Mouse (Mus musculus) embryonic stem cell, embryonic (primary cell): ENCODE results near the gene Mdm4.
"Not testable (repeated sequence)": the region's sequence is repeated elsewhere in the genome, so short reads cannot be mapped to it uniquely, and the experiment has no call there.

Experiments used
- CTCF ChIA-PET, 4 experiments: fragments of 300-600 bp in 2 of 4; fragments of 350-600 bp in 2 of 4; sonication (Branson Sonifier 250); formaldehyde crosslinking; loops; one replicate each; lab custom pipeline; 2022; ENCODE audit warnings: inconsistent platforms in 2 of 4; lab: Charles Lee
- POLR2A ChIA-PET, 4 experiments: fragments of 300-600 bp in 2 of 4; fragments of 350-600 bp in 2 of 4; sonication (Branson Sonifier 250); formaldehyde crosslinking; loops; one replicate each; lab custom pipeline; 2022; ENCODE audit warnings: antibody characterized with exemption in 4 of 4, inconsistent platforms in 1 of 4; lab: Charles Lee

Gene Mdm4

DNA sequence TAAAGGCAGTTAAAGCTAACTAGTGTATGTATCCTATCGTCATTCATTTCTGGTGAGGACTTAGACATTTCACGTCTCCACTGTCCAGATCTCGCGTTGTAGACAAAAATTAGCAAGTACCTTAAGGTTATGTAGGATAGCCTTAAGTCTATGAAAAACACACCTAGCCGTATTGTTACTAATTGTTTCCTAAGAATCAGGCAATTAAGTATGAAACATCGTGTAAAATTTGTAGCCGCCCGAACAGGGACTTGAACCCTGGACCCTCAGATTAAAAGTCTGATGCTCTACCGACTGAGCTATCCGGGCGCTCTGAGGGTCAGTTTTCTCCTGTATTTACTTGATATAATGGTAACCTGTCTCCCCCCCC, 3.7 kb upstream of the Mdm4 start:
- CTCF ChIA-PET: interaction anchor here (0.6 to 1.9 kb wide), 6 partner anchors 12 to 162 kb away, joined by 3 to 7 read pairs (median 5); no protein-coding TSS in a partner anchor
- POLR2A ChIA-PET: interaction anchor here (0.6 to 3.7 kb wide), 38 partner anchors 9 to 1381 kb away, joined by 3 to 61 read pairs (median 4); partner anchors contain the start of genes Ppp1r15b (in 2 of the 4) and Pik3c2b (in 1 of the 4)

DNA sequence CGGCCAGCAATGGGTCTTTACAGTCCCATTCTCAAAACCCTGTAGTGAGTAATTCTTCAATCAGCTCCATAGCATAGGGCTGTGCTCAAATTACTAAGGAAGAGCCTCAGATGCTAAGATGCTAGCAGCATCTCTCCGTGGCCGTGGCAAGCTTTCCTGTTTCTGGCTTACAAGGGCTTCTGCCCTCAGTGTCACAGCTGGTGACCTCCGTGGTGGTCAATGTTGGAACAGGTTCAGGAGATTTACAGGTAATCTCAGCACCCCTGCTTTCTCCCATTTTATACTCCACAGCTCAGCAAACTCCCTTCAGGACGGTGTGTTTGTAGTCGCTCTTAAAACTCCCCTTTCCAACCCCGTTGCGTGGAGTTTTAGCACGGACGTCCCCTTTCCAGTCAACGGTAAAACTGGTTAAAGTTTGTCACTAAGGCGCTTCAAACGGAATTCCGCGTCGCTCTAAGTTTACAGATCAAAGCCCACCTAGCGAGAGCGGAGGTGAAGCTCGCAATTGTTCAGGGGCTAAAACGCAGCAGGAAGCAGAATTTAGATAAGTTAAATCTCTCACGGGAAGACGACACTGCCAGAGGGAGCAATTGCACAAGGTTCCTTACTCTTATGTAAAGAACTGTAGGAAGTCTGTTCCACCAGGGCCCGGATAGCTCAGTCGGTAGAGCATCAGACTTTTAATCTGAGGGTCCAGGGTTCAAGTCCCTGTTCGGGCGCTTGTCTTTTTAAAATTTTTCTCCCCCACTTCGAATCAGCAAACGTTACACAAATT, 3.1 kb upstream of the Mdm4 start:
- CTCF ChIA-PET: interaction anchor here in 3 of 4 experiments (0.5 to 1.9 kb wide), 8 partner anchors 8 to 71 kb away, joined by 3 to 7 read pairs (median 4); no protein-coding TSS in a partner anchor
- POLR2A ChIA-PET: interaction anchor here (0.6 to 3.7 kb wide), 47 partner anchors 8 to 1381 kb away, joined by 3 to 61 read pairs (median 3); partner anchors contain the start of genes Ppp1r15b (in 3 of the 4) and Pik3c2b (in 1 of the 4)

DNA sequence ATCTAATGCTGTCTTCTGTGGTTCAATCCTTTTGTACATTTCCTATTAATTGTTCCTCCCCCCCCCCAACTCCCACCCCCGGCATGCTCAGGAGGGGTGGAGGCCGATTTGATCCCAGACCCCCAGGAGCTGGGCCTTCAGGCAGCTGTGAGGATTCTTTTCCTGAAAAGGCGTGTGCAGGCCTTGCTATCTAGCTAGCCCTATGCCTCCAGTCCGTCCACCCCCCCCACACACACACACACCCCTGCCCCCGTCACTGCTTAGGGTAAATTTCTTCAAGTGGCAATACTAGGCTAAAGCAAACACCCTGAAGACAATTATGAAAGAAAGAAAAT, 2.6 kb upstream of the Mdm4 start:
- ChIA-PET POLR2A (interaction anchor here (0.6 to 3.7 kb wide), 34 partner anchors 8 to 1121 kb away, joined by 3 to 61 read pairs (median 4); partner anchors contain the start of genes Ppp1r15b (in 3 of the 4) and Pik3c2b (in 1 of the 4)), CTCF (interaction anchor here in 3 of 4 experiments (0.5 to 1.9 kb wide), 10 partner anchors 8 to 274 kb away, joined by 3 to 7 read pairs (median 3); no protein-coding TSS in a partner anchor)

DNA sequence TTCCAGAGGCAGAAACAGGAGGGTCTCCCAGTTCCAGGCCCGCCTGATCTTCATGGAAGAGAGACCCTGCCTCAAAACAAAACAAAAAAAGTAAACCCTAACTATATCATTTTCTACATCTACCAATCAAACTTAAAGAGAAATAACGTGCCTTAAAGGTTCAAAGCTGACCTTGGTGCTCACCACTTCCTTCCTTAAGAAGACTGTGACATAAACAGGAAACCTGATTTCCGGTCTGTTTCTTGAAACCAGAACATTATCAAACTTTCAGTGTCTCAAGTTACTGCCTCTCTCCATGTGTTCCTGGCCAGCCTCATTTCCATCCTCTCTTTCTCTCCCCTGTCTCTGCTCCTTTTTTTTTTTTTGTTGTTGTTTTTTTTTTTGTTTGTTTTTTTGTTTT, 617 bp downstream of the Mdm4 start:
- CTCF ChIA-PET: interaction anchor here in 1 of 4 experiments (0.7 kb wide), 1 partner anchor 215 kb away, joined by 5 read pairs; no protein-coding TSS in a partner anchor

DNA sequence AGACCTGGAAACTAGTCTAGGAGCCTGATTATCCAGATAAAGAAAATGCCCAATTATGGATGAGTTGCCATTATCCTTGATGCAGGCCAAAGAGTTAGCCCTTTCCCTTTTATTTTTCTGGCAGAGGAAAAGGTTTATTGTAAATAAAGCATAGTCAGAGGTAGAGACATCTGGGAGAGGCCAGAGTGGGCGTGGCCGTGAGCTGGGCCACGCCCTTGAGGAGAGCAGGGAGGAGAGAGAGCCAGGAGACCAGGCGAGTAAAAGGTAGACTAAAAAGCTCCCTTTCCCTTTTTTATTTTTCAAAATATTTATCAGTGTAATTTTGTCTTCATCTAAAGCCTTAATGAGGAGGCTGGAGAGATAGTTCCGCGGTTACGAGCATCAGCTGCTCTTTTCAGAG, 2.4 kb downstream of the Mdm4 start:
- ChIA-PET POLR2A (interaction anchor here in 3 of 4 experiments (0.6 to 2.9 kb wide), 17 partner anchors 8 to 109 kb away, joined by 3 to 23 read pairs (median 4); partner anchors contain the start of gene Ppp1r15b (in 1 of the 3)), CTCF (interaction anchor here in 2 of 4 experiments (0.7 to 0.9 kb wide), 3 partner anchors 14 to 60 kb away, joined by 3 read pairs; no protein-coding TSS in a partner anchor)

More for the DNA sequence above, 617 bp downstream of the Mdm4 start:
- POLR2A ChIA-PET: interaction anchor here in 3 of 4 experiments (0.5 to 2.9 kb wide), 11 partner anchors 10 to 463 kb away, joined by 3 to 23 read pairs (median 4); no protein-coding TSS in a partner anchor

DNA sequence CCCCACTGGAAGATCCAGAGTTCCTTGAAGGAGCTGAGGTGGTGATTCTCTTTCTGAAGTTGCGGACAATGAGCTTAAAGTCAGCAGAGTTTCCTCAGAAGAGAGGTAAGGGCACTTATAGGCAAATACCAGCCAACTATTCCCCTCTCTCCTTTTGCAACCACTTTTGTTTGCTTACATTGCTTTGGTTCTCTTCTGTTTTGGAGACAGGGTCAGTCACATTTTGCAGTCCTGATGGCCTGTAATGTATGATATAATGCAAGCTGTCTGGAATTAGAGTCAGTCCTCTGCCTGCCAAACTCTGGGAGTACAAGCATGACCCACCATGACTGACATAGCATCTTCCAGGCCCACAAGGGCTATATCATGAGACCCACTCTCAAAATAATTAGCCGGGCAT, 3.2 kb downstream of the Mdm4 start:
- ChIA-PET CTCF (interaction anchor here in 1 of 4 experiments (0.6 kb wide), 2 partner anchors 32 to 61 kb away, joined by 3 read pairs; no protein-coding TSS in a partner anchor), POLR2A (interaction anchor here (0.9 to 3.1 kb wide), 15 partner anchors 8 to 556 kb away, joined by 3 to 27 read pairs (median 5); partner anchors contain the start of gene Ppp1r15b (in 2 of the 4))

DNA sequence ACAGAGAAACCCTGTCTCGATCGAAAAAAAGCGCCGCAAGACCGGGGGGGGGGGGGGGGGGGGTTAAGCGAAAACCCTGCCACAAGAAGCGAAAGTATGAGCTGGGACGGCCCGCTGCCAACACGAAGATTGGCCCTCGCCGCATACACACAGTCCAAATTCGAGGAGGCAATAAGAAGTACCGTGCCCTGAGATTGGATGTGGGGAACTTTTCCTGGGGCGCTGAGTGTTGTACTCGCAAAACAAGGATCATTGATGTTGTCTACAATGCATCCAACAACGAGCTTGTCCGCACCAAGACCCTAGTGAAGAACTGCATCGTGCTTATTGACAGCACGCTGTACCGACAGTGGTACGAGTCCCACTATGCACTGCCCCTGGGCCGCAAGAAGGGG, 4.6 kb downstream of the Mdm4 start:
- CTCF ChIA-PET: interaction anchor here in 2 of 4 experiments (0.6 to 1.4 kb wide), 7 partner anchors 8 to 933 kb away, joined by 3 to 13 read pairs (median 4); partner anchors contain the start of gene Ppp1r15b (in 1 of the 2)
- POLR2A ChIA-PET: interaction anchor here (0.6 to 3.8 kb wide), 60 partner anchors 8 to 1053 kb away, joined by 3 to 46 read pairs (median 4); partner anchors contain the start of genes Ppp1r15b (in 2 of the 4), Etnk2 (in 1 of the 4), Gm38394 (in 1 of the 4) and Rbbp5 (in 1 of the 4)

DNA sequence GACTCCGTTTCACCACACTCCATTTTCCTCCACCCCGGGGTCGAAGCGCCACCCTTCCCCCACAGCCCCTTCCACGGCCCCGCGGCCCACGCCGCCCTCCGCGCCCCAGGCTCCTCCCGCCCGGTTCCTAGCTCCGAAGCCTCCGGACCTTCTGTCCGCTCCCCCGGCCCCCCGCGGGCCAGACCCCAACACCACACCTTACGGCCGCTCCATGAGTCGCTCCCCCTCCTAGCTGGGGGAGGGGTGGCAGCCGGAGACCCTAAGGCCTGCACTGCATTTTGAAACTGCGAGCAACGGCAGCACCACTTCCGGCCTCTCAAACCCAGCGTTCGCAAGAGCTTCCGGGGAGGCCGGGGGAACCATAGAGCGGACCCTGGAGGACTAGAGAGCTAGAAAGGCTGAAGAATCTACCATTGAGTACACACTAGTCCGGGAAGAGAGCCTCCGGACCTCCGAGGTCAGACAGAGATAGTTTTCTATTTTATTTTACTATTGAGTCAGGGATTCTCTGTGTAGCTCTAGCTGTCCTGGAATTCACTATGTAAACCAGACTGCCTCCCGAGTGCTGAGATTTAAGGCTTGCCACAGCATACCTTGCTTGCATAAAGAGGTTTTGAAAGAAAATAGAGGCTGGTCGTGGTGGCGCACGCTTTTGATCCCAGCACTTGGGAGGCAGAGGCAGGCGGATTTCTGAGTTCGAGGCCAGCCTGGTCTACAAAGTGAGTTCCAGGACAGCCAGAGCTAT, 5.1 kb downstream of the Mdm4 start:
- POLR2A ChIA-PET: interaction anchor here (0.6 to 3.8 kb wide), 65 partner anchors 7 to 1054 kb away, joined by 3 to 46 read pairs (median 4); partner anchors contain the start of genes Ppp1r15b (in 2 of the 4), Etnk2 (in 1 of the 4), Gm38394 (in 1 of the 4) and Golt1a (in 1 of the 4)
- CTCF ChIA-PET: interaction anchor here in 3 of 4 experiments (0.6 to 1.4 kb wide), 6 partner anchors 8 to 635 kb away, joined by 3 to 4 read pairs (median 3); partner anchors contain the start of gene Ppp1r15b (in 1 of the 3)

DNA sequence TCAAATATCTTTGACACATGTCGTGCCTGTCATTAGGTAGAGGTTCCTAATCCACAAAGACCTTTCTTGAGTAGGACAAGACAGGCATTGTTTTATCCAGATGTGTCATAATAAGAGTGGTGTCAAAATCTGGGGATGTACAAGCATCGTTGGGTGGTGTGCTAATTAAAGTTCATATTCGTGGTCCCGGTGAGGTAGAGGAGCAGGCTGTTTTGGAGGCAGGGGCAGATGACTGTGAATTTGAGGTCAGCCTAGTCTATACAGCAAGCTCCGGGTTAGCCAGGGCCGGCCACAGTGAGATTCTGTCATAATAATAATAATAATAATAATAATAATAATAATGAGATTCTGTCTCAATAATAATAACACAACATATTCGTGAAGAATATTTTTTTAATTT, 5.9 kb downstream of the Mdm4 start:
- ChIA-PET POLR2A (interaction anchor here in 3 of 4 experiments (0.6 to 7.0 kb wide), 24 partner anchors 9 to 288 kb away, joined by 3 to 61 read pairs (median 5); partner anchors contain the start of genes Ppp1r15b (in 2 of the 3) and Golt1a (in 1 of the 3)), CTCF (interaction anchor here in 1 of 4 experiments (1.2 kb wide), 1 partner anchor 9 kb away, joined by 4 read pairs; no protein-coding TSS in a partner anchor)

DNA sequence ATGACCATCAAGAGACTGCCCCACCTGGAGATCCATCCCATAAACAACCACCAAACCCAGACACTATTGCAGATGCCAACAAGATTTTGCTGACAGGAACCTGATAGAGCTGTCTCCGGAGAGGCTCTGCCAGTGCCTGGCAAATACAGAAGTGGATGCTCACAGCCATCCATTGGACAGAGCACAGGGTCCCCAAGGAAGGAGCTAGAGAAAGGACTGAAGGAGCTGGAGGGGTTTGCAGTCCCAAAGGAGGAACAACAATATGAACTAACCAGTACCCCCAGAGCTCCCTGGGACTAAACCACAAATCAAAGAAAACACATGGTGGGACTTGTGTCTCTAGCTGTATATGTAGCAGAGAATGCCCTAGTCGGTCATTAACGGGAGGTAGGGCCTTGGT, 6.6 kb downstream of the Mdm4 start:
- POLR2A ChIA-PET: interaction anchor here in 3 of 4 experiments (0.8 to 7.0 kb wide), 12 partner anchors 8 to 107 kb away, joined by 3 to 61 read pairs (median 4); partner anchors contain the start of gene Ppp1r15b (in 1 of the 3)
- CTCF ChIA-PET: not testable (repeated sequence)

DNA sequence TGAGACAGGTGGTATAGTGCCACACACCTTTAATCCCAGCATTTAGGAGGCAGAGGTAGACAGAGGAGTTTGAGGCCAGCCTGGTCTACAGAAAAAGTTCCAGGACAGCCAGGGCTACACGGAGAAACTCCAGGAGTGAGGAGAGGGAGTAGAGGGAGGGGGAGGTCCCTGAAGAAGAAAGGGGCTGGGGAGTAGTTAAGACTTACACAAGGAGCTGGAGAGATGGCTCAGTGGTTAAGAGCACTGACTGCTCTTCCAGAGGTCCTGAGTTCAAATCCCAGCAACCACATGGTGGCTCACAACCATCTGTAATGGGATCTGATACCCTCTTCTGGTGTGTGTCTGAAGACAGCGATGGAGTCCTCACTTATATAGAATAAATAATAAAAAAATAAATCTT, 8.4 kb downstream of the Mdm4 start:
- POLR2A ChIA-PET: interaction anchor here in 2 of 4 experiments (0.8 to 7.0 kb wide), 23 partner anchors 8 to 646 kb away, joined by 3 to 105 read pairs (median 8); partner anchors contain the start of genes Ppp1r15b (in 2 of the 2), Pik3c2b (in 1 of the 2) and Plekha6 (in 1 of the 2)

DNA sequence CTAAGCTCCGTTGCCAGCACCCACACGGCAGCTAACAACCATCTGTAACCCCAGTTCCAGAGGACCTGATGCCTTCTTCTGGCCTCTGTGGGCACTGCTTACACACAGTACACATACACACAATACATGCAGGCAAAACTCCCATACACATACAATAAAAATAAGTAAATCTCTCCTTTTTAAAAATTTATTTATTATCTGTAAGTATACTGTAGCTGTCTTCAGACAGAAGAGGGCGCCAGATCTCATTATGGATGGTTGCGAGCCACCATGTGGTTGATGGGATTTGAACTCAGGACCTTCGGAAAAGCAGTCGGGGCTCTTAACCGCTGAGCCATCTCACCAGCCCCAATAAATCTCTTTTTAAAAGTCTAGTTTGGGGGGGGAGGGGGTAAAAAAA, 9.0 kb downstream of the Mdm4 start:
- ChIA-PET CTCF (interaction anchor here in 3 of 4 experiments (0.6 to 2.0 kb wide), 10 partner anchors 8 to 429 kb away, joined by 3 to 7 read pairs (median 4); no protein-coding TSS in a partner anchor), POLR2A (interaction anchor here (0.6 to 13.5 kb wide), 51 partner anchors 9 to 1848 kb away, joined by 3 to 126 read pairs (median 6); partner anchors contain the start of genes Ppp1r15b (in 2 of the 4), Mdm4 (in 1 of the 4), Pik3c2b (in 1 of the 4) and Plekha6 (in 1 of the 4))

More for the DNA sequence above, 8.4 kb downstream of the Mdm4 start:
- CTCF ChIA-PET: interaction anchor here in 3 of 4 experiments (0.6 to 2.0 kb wide), 7 partner anchors 11 to 428 kb away, joined by 3 to 7 read pairs (median 3); no protein-coding TSS in a partner anchor

DNA sequence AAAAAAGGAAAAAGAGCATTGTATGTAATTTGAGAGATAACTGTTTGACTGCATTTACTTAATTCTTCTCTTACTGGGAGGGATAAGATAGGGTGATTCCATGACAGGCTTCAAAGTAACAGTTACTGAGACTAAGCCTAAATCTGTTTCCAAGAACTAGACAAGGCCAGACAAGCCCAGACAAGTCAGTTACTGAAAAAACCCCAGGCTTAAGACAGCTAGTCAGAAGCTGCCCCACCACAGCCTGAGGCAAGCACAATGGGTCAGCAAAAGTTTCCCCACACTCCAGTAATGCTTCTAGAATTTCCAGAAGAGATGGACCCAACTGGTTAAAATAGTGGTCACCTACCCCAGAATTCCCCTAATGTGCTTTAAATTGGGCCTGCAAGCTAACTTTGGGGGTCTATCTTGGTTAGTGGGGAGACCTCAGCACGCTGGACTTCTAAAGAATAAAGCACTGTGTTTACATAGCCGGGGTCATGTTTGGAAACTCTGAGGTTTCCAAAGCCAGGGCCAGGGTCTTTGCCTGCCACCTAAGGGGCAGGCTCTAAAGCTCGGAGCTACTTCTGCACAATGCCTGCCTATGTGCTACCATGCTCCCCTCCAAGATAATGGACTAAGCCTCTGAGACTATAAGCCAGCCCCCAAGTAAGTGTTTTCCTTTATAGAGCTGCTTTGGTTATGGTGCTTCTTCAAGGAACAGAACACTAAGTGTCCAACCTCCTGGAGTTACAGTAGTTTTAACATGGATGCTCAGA, 10.0 kb downstream of the Mdm4 start:
- POLR2A ChIA-PET: interaction anchor here (0.5 to 13.5 kb wide), 78 partner anchors 8 to 1324 kb away, joined by 3 to 126 read pairs (median 5); partner anchors contain the start of genes Ppp1r15b (in 3 of the 4), Etnk2 (in 1 of the 4), Mdm4 (in 1 of the 4) and Pik3c2b (in 1 of the 4)

DNA sequence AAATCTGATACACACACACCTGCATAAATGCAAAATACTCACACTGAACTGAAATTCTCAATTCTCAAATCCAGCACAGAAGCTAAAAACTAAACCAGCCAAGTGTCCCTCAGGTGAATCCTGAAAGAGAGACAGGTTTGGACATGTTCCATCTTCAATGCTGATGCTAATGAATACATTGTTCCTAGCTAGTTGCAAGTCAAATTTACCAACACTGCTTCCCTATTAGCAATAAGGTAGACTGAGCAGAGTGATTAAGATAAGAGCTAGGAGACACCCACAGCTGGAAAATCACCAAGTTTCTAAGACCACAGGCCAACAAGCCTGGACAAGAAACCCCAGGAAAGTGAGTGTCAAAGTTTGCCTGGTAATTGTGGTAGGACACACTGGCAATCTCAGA, 11.0 kb downstream of the Mdm4 start:
- ChIA-PET CTCF (interaction anchor here in 1 of 4 experiments (1.1 kb wide), 1 partner anchor 10 kb away, joined by 3 read pairs; no protein-coding TSS in a partner anchor), POLR2A (interaction anchor here (0.5 to 13.5 kb wide), 70 partner anchors 9 to 1325 kb away, joined by 3 to 126 read pairs (median 5); partner anchors contain the start of genes Ppp1r15b (in 3 of the 4), Etnk2 (in 1 of the 4) and Mdm4 (in 1 of the 4))

More for the DNA sequence above, 10.0 kb downstream of the Mdm4 start:
- CTCF ChIA-PET: interaction anchor here in 3 of 4 experiments (0.5 to 1.2 kb wide), 6 partner anchors 7 to 336 kb away, joined by 3 to 9 read pairs (median 4); no protein-coding TSS in a partner anchor

DNA sequence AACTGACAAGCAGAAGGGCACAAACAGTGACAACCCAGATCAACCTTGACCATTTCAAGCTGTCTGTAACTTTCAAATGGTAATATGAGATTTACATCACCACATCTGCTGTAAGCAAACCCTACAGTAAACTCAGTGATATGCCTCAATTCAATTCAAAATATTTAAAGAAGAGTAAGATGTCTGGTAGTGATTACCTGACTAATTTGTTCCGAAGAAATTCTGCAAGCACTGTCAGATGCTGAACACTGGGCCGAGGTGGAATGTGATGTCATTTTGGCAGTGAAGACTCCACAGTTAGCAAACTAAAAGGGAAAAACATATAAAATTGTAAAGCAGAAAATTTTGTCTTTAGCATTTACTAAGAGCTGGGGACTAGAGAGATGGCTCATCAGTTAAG, 11.8 kb downstream of the Mdm4 start:
- ChIA-PET CTCF (interaction anchor here in 1 of 4 experiments (1.1 kb wide), 1 partner anchor 9 kb away, joined by 3 read pairs; no protein-coding TSS in a partner anchor), POLR2A (interaction anchor here (0.6 to 13.5 kb wide), 37 partner anchors 8 to 1045 kb away, joined by 3 to 126 read pairs (median 9); partner anchors contain the start of gene Ppp1r15b (in 1 of the 4))
